ENCODE assay signal across 16 mouse cellular contexts in the genomic region with DNA sequence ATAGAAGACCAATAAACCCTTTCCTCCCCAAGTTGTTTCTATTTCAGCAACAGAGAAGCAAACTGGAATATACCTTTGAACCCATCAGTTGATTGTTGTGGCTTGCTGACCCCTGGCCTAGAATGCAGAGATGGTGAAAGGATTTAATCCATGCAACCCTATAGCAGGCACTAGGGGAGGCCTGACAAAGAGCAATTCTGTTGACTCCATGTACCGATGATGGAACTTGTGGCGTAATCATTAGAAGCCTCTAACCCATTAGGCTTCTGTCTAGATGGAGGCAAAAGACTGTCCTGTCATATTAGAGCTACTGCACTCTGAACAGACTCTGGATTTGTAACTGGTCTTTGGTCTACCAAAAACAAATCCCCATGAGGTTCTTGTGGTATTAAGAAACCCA.
"Had no signal": no experiment of that assay in that cellular context is flagged by ENCODE, and none has a peak within 500 bp of the region (broad histone marks: within the 10 kb centered on the region; RNA-seq: fewer than 3 reads in every experiment).

No protein-coding gene starts in this region.

- H3K27me3 ChIP-seq: neural tube, embryonic 13.5 days; neural tube, embryonic 15.5 days; stomach, embryonic 15.5 days had no signal

- H3K9me3 ChIP-seq: neural tube, embryonic 13.5 days; neural tube, embryonic 15.5 days; stomach, embryonic 15.5 days had no signal

- H3K4me3 ChIP-seq: neural tube, embryonic 13.5 days; neural tube, embryonic 15.5 days; stomach, embryonic 15.5 days had no signal

- H3K4me2 ChIP-seq: neural tube, embryonic 13.5 days; neural tube, embryonic 15.5 days; stomach, embryonic 15.5 days had no signal

- H3K9ac ChIP-seq: neural tube, embryonic 13.5 days; neural tube, embryonic 15.5 days; stomach, embryonic 15.5 days had no signal

- H3K27ac ChIP-seq: neural tube, embryonic 15.5 days; stomach, embryonic 15.5 days; stomach, postnatal 0 days had no signal

- H3K36me3 ChIP-seq: stomach, embryonic 15.5 days had no signal

- DNase-seq: retina, postnatal 1 day; right cerebral cortex, adult 18-20 months; right cerebral cortex, postnatal 14 days; right cerebral cortex, postnatal 25 days; right cerebral cortex, postnatal 4 days; spleen, adult 18-20 months; thymus, adult 18-20 months; thymus, adult 2 months; thymus, postnatal 14 days; thymus, postnatal 25 days; thymus, postnatal 36 days; thymus, postnatal 4 days had no signal
